Mouse (Mus musculus) large intestine, adult 2 months (tissue): Measurements from ENCODE around the gene Scn8a. TPM values are rescaled to one million over a fixed set of nuclear protein-coding genes. Genes with fewer than 3 reads are reported as not detected.
"Not testable (repeated sequence)": the region's sequence is repeated elsewhere in the genome, so short reads cannot be mapped to it uniquely, and the experiment has no call there.

Experiments used
- DNase-seq: peaks from one replicate; pipeline ENCODE4 v3.0.0-alpha.2; 2012; ENCODE audit warnings: low read depth, low spot score
- WGBS: fragments of 180-500 bp; shearing (Covaris S2); methylation state at CpG from one replicate; pipeline ENCODE4 v1.1.7; 2018; 5-methylcytosine and 5-hydroxymethylcytosine counted together
- polyA plus RNA-seq: library from polyadenylated mRNA; depleted of rRNA; stranded (reverse); fragments of >200 nt; gene quantifications from 2 replicates; pipeline ENCODE4 v1.2.3, GENCODE M21; 2012; rRNA removed

Scn8a gene
- polyA plus RNA-seq: 0.37 and 1.5 TPM in 2 replicates

- 67% methylated on average over 7 of the region's 7 CpGs for WGBS
- no peak for DNase-seq
These were observed at the start of gene Scn8a for GRCm38 (mm10) chr15:100869558-100869957. Gene Scn8a, plus strand, starts transcription at chr15:100869858.

GRCm38 (mm10) chr15:100821824-100822223, 47.8 kb upstream of the Scn8a start:
- WGBS: 14% methylated on average over 8 of the region's 8 CpGs

GRCm38 (mm10) chr15:100822370-100822769, 47.3 kb upstream of the Scn8a start:
- DNase-seq: not testable (repeated sequence)
- WGBS: 41% methylated on average over 4 of the region's 4 CpGs

More at GRCm38 (mm10) chr15:100821824-100822223, 47.8 kb upstream of the Scn8a start:
- peak; percentile 63 for DNase-seq

GRCm38 (mm10) chr15:100825249-100825856, 44.3 kb upstream of the Scn8a start:
- no peak for DNase-seq
- WGBS: 5% methylated on average over 26 of the region's 26 CpGs

- 83% methylated on average over 8 of the region's 8 CpGs for WGBS
- no peak for DNase-seq
These were observed 43.6 kb upstream of the Scn8a start for GRCm38 (mm10) chr15:100826076-100826475.

- no peak for DNase-seq
- WGBS: 54% methylated on average over 9 of the region's 9 CpGs
These were observed 39.9 kb upstream of the Scn8a start for GRCm38 (mm10) chr15:100829775-100830174.

GRCm38 (mm10) chr15:100830682-100831081, 39.0 kb upstream of the Scn8a start:
- DNase-seq: no peak
- WGBS: 67% methylated on average over 6 of the region's 6 CpGs

- DNase-seq: no peak
- WGBS: 88% methylated on average over 8 of the region's 8 CpGs
These were observed 37.5 kb upstream of the Scn8a start for GRCm38 (mm10) chr15:100832144-100832543.

- WGBS: 55% methylated on average over 7 of the region's 7 CpGs
These were observed 36.9 kb upstream of the Scn8a start for GRCm38 (mm10) chr15:100832784-100833183.

GRCm38 (mm10) chr15:100836729-100837128, 32.9 kb upstream of the Scn8a start:
- WGBS: 78% methylated on average over 8 of the region's 8 CpGs
- DNase-seq: no peak

More at GRCm38 (mm10) chr15:100832784-100833183, 36.9 kb upstream of the Scn8a start:
- no peak for DNase-seq

- WGBS: 30% methylated on average over 12 of the region's 12 CpGs
- DNase-seq: no peak
These were observed 31.0 kb upstream of the Scn8a start for GRCm38 (mm10) chr15:100838607-100839207.

- no peak for DNase-seq
- WGBS: 67% methylated on average over 7 of the region's 7 CpGs
These were observed 25.3 kb upstream of the Scn8a start for GRCm38 (mm10) chr15:100844336-100844735.

GRCm38 (mm10) chr15:100845049-100845879, 24.4 kb upstream of the Scn8a start:
- WGBS: 59% methylated on average over 26 of the region's 26 CpGs
- DNase-seq: no peak

GRCm38 (mm10) chr15:100847193-100847592, 22.5 kb upstream of the Scn8a start:
- 85% methylated on average over 6 of the region's 6 CpGs for WGBS
- no peak for DNase-seq

- 22% methylated on average over 3 of the region's 3 CpGs for WGBS
- no peak for DNase-seq
These were observed 12.1 kb upstream of the Scn8a start for GRCm38 (mm10) chr15:100857586-100857985.

- no peak for DNase-seq
- WGBS: 27% methylated on average over 5 of the region's 5 CpGs
These were observed 8.8 kb upstream of the Scn8a start for GRCm38 (mm10) chr15:100860856-100861255.

GRCm38 (mm10) chr15:100865556-100865955, 4.1 kb upstream of the Scn8a start:
- DNase-seq: no peak
- WGBS: 47% methylated on average over 3 of the region's 3 CpGs

- 3% methylated on average over 60 of the region's 66 CpGs for WGBS
- no peak for DNase-seq
These were observed 530 bp downstream of the Scn8a start for GRCm38 (mm10) chr15:100870001-100870774.

GRCm38 (mm10) chr15:100870775-100871106, 1.1 kb downstream of the Scn8a start:
- 9% methylated on average over 6 of the region's 69 CpGs for WGBS
- no peak for DNase-seq
